Mouse (Mus musculus): Measurements from ENCODE around the gene 1700017B05Rik. TPM values are rescaled to one million over a fixed set of nuclear protein-coding genes. Genes with fewer than 3 reads are reported as not detected.

Gene 1700017B05Rik
- polyA plus RNA-seq, 1 experiment: 30.3 TPM

- TF ChIP-seq MYOG (IDR thresholded peaks at IDR 0.05; ENCODE audit: control insufficient read depth in 1 of 3, insufficient read depth in 1 of 3, insufficient read length in 2 of 3, low read depth in 2 of 3) (peak in 1 of 3 experiments; percentile 51), SRF (IDR thresholded peaks at IDR 0.05; ENCODE audit: control insufficient read depth, insufficient read length, low read depth) (no peak), E2F4 (IDR thresholded peaks at IDR 0.05; ENCODE audit: insufficient read depth) (no peak), POLR2A (IDR thresholded peaks at IDR 0.05; ENCODE audit: insufficient read length, low read depth) (no peak), MYOD1 (IDR thresholded peaks at IDR 0.05; ENCODE audit: control insufficient read depth in 1 of 3, insufficient read length in 2 of 3, low read depth in 2 of 3) (peak in 2 of 3 experiments; percentile 16 to 46)
- H3K4me3 ChIP-seq: no peak overlapping the region
- no peaks in the 10 kb centered on the region for H3K36me3 ChIP-seq (ENCODE audit: control insufficient read depth, insufficient read depth)
- no peak overlapping the region for H3K4me2 ChIP-seq (ENCODE audit: low read depth)
- no peaks in the 10 kb centered on the region for H3K27me3 ChIP-seq (ENCODE audit: control insufficient read depth, insufficient read depth, insufficient read length)
- H3ac ChIP-seq (ENCODE audit: control insufficient read depth, insufficient read length): no peak overlapping the region
- no peaks in the 10 kb centered on the region for H3K79me2 ChIP-seq (ENCODE audit: control insufficient read depth, insufficient read depth)
Observed at GRCm38 (mm10) chr9:57273805-57274494, 11.5 kb upstream of the 1700017B05Rik start.

GRCm38 (mm10) chr9:57272902-57273804 lies 10.7 kb upstream of the 1700017B05Rik start:
- no peaks in the 10 kb centered on the region for H3K79me2 ChIP-seq (ENCODE audit: control insufficient read depth, insufficient read depth)
- no peak for TF ChIP-seq CEBPB (IDR thresholded peaks at IDR 0.05; ENCODE audit: insufficient read depth, poor library complexity, severe bottlenecking)
- TF ChIP-seq MYOD1 (IDR thresholded peaks at IDR 0.05; ENCODE audit: control insufficient read depth in 1 of 3, insufficient read length in 2 of 3, low read depth in 2 of 3): peak in 2 of 3 experiments; percentile 70 to 75
- peak; percentile 31 for TF ChIP-seq TCF12 (IDR thresholded peaks at IDR 0.05; ENCODE audit: insufficient read depth, poor library complexity, severe bottlenecking)
- no peak for TF ChIP-seq TCF3 (IDR thresholded peaks at IDR 0.05; ENCODE audit: insufficient read length, low read depth)
- TF ChIP-seq USF1 (IDR thresholded peaks at IDR 0.05; ENCODE audit: low read depth): no peak
- no peak for TF ChIP-seq POLR2A (IDR thresholded peaks at IDR 0.05; ENCODE audit: insufficient read length, low read depth)
- no peak for TF ChIP-seq POLR2AphosphoS2 (IDR thresholded peaks at IDR 0.05; ENCODE audit: insufficient read length, low read depth)
- TF ChIP-seq E2F4 (IDR thresholded peaks at IDR 0.05; ENCODE audit: insufficient read depth): no peak
- TF ChIP-seq MAX (IDR thresholded peaks at IDR 0.05; ENCODE audit: low read depth): no peak
- TF ChIP-seq REST (IDR thresholded peaks at IDR 0.05; ENCODE audit: insufficient read depth, insufficient read length): no peak
- no peak for TF ChIP-seq SRF (IDR thresholded peaks at IDR 0.05; ENCODE audit: control insufficient read depth, insufficient read length, low read depth)
- peak in 1 of 3 experiments; percentile 83 for TF ChIP-seq MYOG (IDR thresholded peaks at IDR 0.05; ENCODE audit: control insufficient read depth in 1 of 3, insufficient read depth in 1 of 3, insufficient read length in 2 of 3, low read depth in 2 of 3)
- H3K4me2 ChIP-seq (ENCODE audit: low read depth): peak overlapping the region; percentile 15
- H3K4me3 ChIP-seq: no peak overlapping the region
- no peaks in the 10 kb centered on the region for H3K27me3 ChIP-seq (ENCODE audit: control insufficient read depth, insufficient read depth, insufficient read length)
- no peaks in the 10 kb centered on the region for H3K36me3 ChIP-seq (ENCODE audit: control insufficient read depth, insufficient read depth)
- H3ac ChIP-seq (ENCODE audit: control insufficient read depth, insufficient read length): no peak overlapping the region

DNA sequence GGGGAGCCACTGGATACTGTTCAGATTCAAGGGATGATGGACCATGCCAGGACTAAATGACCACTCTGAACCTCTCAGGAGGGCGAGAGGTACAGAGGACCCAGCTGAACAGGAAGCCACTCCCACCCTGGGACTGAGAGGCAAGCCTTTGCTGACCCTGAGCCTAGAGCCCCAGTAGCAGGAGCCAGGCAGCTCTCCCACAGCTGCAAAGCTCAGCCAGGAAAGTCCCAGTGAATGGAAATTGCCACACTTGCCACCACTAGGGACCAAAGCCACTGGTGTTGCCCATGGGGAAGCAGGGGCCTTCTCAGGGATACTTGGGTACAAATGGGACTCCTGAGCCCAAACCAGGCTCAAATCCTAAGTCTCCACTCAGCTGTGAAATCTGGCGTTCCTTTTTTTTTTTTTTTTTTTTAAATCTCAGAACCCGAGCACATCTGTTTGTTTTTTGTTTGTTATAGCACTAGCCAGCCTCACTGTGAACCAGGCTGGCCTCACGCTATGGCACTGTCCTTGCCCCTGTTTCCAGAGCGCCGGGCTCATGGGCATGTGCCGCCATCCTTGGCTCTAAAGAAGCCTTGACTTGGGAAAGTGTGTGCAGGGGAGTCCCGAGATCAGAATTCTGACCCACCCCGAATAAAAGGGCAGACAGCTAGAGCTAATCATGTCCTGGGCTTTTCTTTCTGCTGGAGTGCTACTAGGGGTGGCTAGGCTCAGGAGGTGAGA lies 9.6 kb upstream of the 1700017B05Rik start:
- H3ac ChIP-seq (ENCODE audit: control insufficient read depth, insufficient read length): no peak overlapping the region
- no peaks in the 10 kb centered on the region for H3K36me3 ChIP-seq (ENCODE audit: control insufficient read depth, insufficient read depth)
- no peak for TF ChIP-seq CEBPB (IDR thresholded peaks at IDR 0.05; ENCODE audit: insufficient read depth, poor library complexity, severe bottlenecking)
- no peak for TF ChIP-seq TCF12 (IDR thresholded peaks at IDR 0.05; ENCODE audit: insufficient read depth, poor library complexity, severe bottlenecking)
- TF ChIP-seq MAX (IDR thresholded peaks at IDR 0.05; ENCODE audit: low read depth): no peak
- TF ChIP-seq SRF (IDR thresholded peaks at IDR 0.05; ENCODE audit: control insufficient read depth, insufficient read length, low read depth): no peak
- TF ChIP-seq MYOD1 (IDR thresholded peaks at IDR 0.05; ENCODE audit: control insufficient read depth in 1 of 3, insufficient read length in 2 of 3, low read depth in 2 of 3): no peak
- TF ChIP-seq POLR2A (IDR thresholded peaks at IDR 0.05; ENCODE audit: insufficient read length, low read depth): no peak
- TF ChIP-seq TCF3 (IDR thresholded peaks at IDR 0.05; ENCODE audit: insufficient read length, low read depth): no peak
- no peak for TF ChIP-seq MYOG (IDR thresholded peaks at IDR 0.05; ENCODE audit: control insufficient read depth in 1 of 3, insufficient read depth in 1 of 3, insufficient read length in 2 of 3, low read depth in 2 of 3)
- no peaks in the 10 kb centered on the region for H3K79me2 ChIP-seq (ENCODE audit: control insufficient read depth, insufficient read depth)
- no peaks in the 10 kb centered on the region for H3K27me3 ChIP-seq (ENCODE audit: control insufficient read depth, insufficient read depth, insufficient read length)
- H3K4me3 ChIP-seq: no peak overlapping the region
- no peak overlapping the region for H3K4me2 ChIP-seq (ENCODE audit: low read depth)

DNA sequence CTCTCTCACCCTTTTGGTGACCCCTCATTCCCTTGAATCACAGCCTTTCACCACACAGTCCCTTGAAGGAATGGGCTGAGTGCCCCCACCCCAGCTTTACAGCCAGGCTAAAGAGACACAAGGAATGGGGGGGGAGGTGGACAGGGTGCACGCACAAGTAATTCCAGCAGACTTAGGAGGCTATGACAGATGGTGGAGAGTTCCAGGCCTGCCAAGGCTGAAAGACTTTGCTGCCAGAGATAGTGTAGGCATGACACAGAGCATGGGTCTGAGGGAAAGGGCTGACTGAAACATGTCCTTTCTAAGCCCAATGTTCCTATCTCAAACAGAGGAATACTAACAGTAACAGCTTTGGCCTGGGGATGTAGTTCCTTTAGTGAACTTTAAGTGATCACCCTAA lies 8.7 kb upstream of the 1700017B05Rik start:
- Histone ChIP-seq H3ac (ENCODE audit: control insufficient read depth, insufficient read length) (no peak overlapping the region), H3K36me3 (ENCODE audit: control insufficient read depth, insufficient read depth) (no peaks in the 10 kb centered on the region), H3K4me2 (ENCODE audit: low read depth) (no peak overlapping the region), H3K27me3 (ENCODE audit: control insufficient read depth, insufficient read depth, insufficient read length) (no peaks in the 10 kb centered on the region), H3K4me3 (no peak overlapping the region), H3K79me2 (ENCODE audit: control insufficient read depth, insufficient read depth) (no peaks in the 10 kb centered on the region)
- TF ChIP-seq MAX (IDR thresholded peaks at IDR 0.05; ENCODE audit: low read depth): no peak
- no peak for TF ChIP-seq USF1 (IDR thresholded peaks at IDR 0.05; ENCODE audit: low read depth)
- no peak for TF ChIP-seq CEBPB (IDR thresholded peaks at IDR 0.05; ENCODE audit: insufficient read depth, poor library complexity, severe bottlenecking)
- no peak for TF ChIP-seq SRF (IDR thresholded peaks at IDR 0.05; ENCODE audit: control insufficient read depth, insufficient read length, low read depth)
- TF ChIP-seq MYOD1 (IDR thresholded peaks at IDR 0.05; ENCODE audit: control insufficient read depth in 1 of 3, insufficient read length in 2 of 3, low read depth in 2 of 3): no peak
- TF ChIP-seq MYOG (IDR thresholded peaks at IDR 0.05; ENCODE audit: control insufficient read depth in 1 of 3, insufficient read depth in 1 of 3, insufficient read length in 2 of 3, low read depth in 2 of 3): no peak
- no peak for TF ChIP-seq POLR2A (IDR thresholded peaks at IDR 0.05; ENCODE audit: insufficient read length, low read depth)
- no peak for TF ChIP-seq TCF12 (IDR thresholded peaks at IDR 0.05; ENCODE audit: insufficient read depth, poor library complexity, severe bottlenecking)
- no peak for TF ChIP-seq REST (IDR thresholded peaks at IDR 0.05; ENCODE audit: insufficient read depth, insufficient read length)
- no peak for TF ChIP-seq POLR2AphosphoS2 (IDR thresholded peaks at IDR 0.05; ENCODE audit: insufficient read length, low read depth)
